Mouse (Mus musculus): ENCODE data around the gene 1700025G04Rik.

Gene 1700025G04Rik

DNA sequence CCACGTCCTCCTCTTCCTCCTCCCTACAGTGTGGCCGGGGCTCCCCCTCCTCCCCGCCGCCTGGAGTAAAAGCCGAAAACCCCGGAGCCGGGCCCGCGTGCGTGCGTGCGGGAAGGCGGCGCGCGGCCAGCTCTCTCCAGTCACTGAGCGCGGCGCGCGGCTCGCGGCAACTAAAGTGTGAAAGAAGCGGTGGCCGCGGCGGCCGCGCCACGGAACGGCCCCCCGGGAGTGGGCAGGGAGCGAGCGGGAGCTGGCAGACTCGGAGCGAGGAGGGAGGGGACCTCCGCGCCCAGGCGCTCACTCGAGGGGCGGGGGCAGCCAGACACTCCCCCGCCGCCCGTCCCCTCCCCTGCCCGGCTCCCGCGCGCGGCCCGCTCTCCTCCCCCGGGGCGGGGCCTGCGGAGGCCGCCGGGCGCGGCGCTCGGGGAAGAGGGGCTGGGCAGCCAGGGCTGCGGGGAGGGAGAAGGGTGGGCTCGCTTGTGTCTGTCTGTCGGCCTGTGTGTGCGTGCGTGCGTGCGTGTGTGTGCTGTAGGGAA is at the start of gene 1700025G04Rik:
Gene 1700025G04Rik (minus strand): TSS at position 108 of the 536 bp plus-strand sequence.
- peak; percentile 87 to 93 for DNase-seq

- DNase-seq: peak; percentile 11 to 14
These were observed 49.6 kb upstream of the 1700025G04Rik start for GRCm38 (mm10) chr1:152139496-152139895.

GRCm38 (mm10) chr1:152130029-152130727 is 40.3 kb upstream of the 1700025G04Rik start:
- peak; percentile 64 to 69 for DNase-seq

DNA sequence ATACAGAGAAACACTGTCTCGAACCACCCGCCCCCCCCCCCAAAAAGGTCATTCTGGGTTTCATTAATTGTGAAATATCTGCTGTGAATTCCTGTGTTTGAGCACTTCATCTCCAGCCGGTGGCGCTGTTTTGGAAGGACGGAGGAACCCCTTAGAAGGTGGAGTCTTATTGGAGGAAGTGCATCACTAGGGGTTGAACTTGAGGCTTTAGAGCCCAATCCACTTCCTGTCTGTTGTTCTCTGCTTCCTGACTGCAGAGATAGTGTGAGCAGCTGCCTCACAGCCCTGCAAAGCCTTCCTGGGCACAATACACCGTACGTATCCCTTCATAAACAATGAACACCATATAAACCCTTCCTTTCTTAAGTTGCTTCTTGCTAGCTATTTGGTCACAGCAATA is 35.5 kb upstream of the 1700025G04Rik start:
- no peak for DNase-seq

DNA sequence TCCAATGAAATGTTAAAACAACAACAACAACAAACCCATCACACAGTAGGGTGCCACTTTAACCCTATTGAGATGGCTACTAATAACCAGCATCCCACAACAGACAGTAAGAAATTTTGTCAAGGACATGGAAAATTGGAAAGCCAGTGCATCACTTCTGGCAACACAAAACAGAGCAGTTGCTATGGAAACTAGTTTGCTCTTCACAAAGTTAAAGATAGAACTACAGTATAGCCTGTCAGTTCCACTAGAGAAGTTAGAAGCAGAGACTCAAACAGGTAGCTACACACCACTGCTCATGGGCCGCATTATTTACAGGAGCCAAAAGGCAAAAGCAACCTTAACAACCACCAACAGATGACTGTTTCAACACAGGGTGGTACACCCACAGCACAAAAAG is 20.2 kb upstream of the 1700025G04Rik start:
- no peak for DNase-seq

DNA sequence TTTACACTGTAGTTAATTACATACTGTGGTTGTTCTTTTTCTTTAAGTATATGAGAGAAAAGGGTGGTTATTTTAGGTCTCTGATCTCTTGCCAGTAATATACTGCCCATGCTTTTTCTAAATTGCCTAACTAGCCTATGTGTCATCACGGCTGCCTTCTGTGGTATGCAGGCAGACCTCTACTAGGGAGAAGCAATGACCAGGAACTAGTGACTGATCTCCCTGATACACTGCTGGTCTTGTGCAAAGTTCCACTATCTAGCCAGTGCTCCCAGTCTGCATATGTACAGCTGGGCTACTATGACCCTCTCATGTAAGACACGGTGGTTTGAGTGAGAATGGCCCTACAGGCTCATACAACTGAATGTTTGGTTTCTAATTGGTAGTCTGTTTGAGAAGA is 16.2 kb upstream of the 1700025G04Rik start:
- no peak for DNase-seq

GRCm38 (mm10) chr1:152105246-152105645 is 15.3 kb upstream of the 1700025G04Rik start:
- no peak for DNase-seq

GRCm38 (mm10) chr1:152101746-152102145 is 11.8 kb upstream of the 1700025G04Rik start:
- DNase-seq: no peak

DNA sequence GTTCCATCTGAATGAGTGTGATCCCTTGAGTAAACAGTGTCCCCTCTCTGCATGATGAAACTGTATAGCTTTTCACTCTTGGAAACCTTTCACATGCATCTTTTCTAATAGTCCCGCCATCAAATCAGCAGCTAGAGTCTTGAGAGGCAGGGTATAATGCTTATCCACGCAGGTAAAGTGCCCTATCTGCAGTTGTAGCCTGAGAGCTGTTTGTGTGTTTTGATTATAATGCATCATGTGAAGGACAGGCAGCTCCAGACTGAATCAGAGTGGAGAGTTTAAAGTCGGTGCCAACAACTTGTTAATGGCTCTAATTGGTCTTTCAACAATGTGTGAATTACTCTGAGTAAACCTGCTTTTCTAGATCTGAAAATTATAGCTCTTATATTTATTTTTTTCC is 6.1 kb upstream of the 1700025G04Rik start:
- no peak for DNase-seq

DNA sequence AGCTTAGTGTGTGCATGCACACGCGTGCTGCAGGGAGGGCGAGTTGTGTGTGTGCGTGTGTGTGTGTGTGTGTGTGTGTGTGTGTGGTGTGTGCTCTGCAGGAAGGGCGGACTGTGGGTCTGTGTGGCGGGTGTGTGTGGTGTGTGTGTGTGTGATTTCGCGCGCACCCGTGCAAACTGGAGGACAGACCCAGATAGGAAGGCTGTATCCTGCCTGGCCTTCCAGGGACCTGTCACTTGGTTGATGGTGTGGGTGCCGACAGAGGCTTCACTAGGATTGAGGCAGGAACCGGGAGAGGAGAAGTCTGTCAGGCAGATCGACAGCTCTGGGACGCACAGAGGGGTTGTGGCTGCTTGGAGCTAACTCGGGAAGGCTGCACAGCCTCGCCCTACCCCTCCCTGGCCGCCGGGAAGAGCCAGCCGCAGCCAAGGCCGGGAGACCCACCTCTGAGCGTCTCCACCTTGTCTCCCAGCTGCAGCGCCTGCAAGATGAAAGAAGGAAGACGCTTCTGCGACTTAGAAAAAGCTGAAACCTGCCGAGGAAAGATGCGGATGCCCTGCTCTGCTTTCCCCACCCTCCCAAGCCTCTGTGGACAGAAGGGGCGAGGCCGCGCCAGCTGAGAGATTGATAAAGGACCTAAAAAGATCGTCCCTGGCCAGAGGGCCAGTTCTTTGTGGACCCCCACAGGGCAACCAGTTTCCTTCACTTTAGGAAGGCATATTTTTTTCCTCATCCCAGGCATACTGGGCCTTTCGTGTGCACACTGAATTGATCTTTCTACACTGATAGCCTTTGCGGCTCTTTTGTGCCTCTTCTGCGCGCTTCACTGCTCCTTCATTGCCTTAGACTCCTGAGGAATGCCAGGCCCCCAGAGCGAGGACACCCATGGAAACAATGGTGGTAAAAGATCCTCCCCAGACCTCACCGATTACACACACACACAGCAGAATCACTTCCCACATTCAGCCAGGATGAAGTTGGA is 930 bp upstream of the 1700025G04Rik start:
- peak; percentile 58 to 70 for DNase-seq

- DNase-seq: peak; percentile 64 to 70
These were observed 399 bp downstream of the 1700025G04Rik start for GRCm38 (mm10) chr1:152089526-152089925.

DNA sequence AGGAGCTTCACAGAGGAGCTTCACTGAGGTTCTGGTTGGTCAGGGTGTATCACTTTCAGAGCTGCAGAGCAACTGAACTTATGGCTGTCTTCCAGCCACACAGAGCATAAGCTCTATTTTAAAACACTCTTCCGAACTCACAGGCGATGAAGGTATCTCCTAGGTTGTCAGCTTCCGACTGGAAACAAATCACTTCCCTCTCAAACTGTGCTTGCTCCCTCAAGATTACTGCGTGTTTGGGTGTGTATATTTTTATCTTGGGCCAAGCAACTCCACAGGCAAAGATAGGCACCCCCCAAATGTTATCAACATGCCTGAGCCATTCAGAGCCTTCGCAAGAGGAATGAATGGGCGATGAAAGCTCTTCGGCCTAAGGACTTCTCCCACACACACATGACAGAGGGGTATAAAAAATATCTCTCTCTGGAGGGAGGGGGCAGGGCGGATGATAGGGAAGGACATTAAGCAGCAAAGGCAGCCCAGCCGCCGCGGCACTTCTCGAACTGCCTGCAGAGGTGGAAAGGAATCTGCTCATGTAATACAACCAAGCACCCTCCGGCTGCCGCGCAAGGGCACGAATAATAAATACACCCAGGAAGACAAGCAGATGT is 1.0 kb downstream of the 1700025G04Rik start:
- peak; percentile 68 to 78 for DNase-seq

GRCm38 (mm10) chr1:152088030-152088429 is 1.9 kb downstream of the 1700025G04Rik start:
- DNase-seq: no peak

- DNase-seq: no peak
These were observed 3.0 kb downstream of the 1700025G04Rik start for GRCm38 (mm10) chr1:152086951-152087350.

DNA sequence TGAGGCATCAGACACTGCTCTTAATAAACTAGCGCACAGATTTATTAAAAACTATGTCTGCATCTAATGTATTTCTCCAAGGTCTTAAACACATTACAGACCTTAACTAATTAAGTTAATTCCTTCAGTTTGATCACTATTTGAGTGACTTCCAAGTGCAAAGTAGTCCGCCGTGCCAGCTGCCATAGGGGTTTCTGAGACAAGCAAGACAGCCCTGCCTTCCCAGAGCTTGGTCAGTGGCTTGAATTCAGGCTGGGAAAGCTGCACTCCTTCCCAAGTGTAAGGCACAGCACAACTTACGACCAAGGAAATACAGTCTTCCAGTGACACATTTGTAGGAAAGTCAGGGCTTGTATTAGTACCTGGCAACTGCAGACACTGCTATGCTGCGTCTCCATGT is 4.4 kb downstream of the 1700025G04Rik start:
- no peak for DNase-seq

DNA sequence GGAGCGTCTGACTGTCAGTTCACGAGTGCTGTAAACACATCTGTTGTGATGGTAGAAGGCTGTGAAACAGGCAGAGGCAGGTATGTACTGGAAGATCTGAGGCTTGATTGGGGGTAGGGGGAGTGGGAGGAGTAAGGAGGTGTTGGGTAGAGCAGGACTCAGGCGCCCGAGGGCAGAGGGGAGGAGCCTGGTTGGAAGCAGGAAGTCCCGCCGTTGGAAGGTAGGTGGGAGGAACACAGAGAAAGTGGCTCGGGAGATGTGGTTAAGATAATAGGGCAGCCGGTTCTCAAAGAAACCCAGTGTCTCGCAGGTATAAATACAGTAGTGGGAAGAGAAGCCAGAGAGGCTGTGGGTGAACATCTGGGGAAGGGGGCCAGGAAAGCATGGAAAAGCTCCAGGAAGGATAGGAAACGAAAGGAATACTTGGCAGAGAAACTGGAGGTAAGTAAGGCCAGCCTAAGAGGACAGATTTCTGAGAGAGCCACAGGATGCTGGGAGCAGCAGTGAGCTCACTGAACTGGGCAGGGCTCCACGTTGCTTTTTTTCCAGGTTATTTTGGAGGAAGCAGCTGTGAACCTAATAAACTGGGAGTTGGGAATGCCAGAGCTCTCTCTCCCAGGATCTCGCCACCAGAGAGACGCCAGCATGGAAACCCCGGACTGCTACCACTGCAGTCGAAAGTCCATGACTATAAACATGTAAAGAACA is 5.1 kb downstream of the 1700025G04Rik start:
- peak; percentile 75 to 84 for DNase-seq

DNA sequence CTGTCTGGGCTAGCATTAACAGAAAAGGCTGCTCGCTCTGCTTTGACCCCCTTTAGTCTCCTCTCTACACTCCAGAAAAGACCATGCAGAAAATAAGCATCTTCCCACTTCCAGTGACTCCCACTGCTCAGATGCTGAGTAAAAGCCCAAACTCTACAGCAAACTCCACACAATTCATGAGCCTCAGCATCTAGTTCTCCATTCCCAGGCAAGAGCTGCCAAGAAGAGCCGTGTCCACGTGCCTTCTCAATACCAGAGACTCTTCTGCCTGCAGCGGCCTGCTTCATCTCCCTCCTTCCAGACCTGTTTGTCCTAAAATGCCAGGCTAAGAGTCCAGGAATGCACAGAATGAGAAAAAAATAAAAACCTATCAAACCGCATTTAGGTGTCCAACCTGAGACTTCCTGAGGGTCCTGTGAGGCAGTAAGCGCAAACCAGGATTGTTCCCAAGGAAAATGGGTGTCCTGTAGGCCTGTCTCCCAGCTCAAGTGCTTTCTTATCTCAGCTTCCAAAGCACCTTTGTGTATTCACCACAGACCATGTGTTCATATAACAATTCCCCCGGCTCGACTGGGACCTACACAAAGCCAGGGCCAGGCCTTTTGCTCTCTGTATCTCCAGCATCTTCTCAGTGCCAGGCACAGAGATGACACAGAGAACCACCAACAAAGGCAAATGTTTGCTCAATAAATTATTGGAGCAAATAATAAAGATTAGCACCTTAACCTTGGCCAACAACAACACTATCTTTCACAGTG is 7.8 kb downstream of the 1700025G04Rik start:
- no peak for DNase-seq

GRCm38 (mm10) chr1:152081121-152081520 is 8.8 kb downstream of the 1700025G04Rik start:
- DNase-seq: no peak

DNA sequence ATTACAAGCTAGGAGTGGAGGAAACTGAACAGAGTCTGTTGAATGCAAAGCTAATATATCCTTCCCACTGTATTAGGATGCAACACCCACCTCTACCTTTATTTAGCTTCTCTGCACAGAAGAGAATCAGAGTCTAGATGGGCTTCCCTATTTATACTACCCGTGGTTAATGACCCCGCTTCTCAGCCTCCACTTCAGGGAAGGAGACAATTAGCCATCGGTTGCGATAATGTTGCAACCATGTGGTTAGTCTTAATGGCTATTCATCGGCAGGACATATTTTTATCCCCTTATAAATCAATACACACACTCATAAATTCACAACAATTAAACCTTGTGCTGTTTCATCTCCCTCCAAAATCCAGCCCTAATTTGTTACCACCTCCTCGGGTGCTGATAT is 9.7 kb downstream of the 1700025G04Rik start:
- no peak for DNase-seq

DNA sequence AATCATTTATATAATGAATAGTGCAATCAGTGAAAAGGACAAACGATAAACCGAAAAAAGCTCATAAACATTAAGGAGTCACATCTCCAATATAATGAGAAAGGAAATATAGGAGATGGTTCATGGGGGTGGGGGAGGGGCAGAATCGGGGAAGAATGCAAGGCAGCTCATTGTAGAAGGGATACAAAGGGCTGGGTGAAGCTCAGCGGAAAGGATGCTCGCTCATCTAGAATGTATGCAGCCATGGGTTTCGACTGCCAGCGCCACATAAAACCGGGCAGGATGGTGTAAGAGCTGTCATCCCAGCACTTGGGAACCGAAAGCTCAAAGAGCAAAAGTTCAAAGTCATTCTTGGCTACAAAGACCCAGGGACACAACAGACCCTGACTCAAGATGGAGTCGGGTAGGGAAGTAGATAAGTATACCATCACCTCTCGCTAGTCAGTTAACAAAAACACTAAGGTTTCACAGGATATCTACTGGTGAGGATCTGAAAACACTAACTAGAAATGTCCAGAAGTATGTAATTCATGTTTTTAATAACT is 12.7 kb downstream of the 1700025G04Rik start:
- DNase-seq: no peak

DNA sequence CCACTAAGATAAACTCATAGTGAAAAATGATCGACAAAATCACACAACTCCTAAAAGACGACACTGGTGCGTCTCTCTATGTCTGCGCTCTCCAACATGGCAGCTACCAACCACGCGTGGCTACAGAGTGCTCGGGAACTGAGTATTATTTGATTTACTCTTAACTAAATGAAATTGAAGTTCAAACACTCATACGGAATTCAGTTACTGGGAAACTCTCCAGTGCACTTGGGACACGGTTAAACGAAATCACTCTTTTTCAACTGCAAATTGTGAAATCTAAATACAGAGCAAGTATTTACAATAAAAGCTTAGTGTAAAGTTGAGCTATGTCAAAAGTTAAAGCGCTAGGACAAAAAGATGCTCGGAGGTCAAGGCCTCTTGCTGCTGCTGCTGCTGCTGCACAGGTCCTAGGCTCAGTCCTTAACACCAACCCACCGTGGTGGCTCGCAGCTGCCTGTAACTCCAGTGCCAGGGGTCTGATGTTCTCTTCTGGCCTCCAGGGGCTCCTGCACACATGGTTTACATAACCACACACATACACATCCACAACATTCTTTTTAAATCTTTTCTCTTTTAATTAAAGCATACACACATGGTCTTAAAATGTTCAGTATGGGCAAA is 13.6 kb downstream of the 1700025G04Rik start:
- no peak for DNase-seq
